Mouse (Mus musculus): ENCODE data around the gene Tpsab1. TPM values are rescaled to one million over a fixed set of nuclear protein-coding genes. Genes with fewer than 3 reads are reported as not detected.
A peak's percentile ranks its signal among the peaks of the same experiment; 100 is the strongest.

The Tpsab1 gene
- not detected in 2 replicates for polyA plus RNA-seq (2016; fragmentation: Nextera tagmentation; extraction: Ambion mirVana)

DNA sequence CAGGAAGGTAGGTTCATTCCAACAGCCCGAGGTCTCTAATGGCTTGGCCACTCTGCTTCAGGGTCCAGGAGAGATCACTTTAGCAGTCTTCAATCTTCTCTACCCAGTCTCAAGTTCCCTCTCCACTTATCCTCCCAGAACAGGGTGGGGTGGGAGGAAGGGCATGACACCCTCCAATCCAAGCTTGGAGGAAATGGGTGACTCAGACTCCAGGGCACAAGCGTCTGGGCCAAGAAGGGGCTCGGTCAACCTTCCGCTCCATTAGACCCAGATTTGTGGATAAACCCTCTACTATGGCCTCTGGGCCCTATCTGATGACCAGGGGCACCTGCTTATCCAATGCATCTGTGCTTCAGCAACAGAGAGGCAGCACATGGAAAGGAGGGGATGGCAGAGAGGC, at the start of gene Tpsab1:
Gene Tpsab1 (minus strand): TSS at position 101 of the 400 bp plus-strand sequence.
- Histone ChIP-seq H3K27ac (no peak within 1 kb of the TSS), H3K4me1 (peaks cover 8% of the 10 kb centered on the region), H3K36me3 (no peaks in the 10 kb centered on the region), H3K4me3 (no peak within 1 kb of the TSS), H3K9me3 (no peaks in the 10 kb centered on the region), H3K27me3 (ENCODE audit: insufficient read depth, poor library complexity, severe bottlenecking) (peaks cover 19% of the 10 kb centered on the region)
- DNase-seq (ENCODE audit: low spot score), result no peak
- WGBS, result 90% methylated on average over 4 of the region's 4 CpGs

DNA sequence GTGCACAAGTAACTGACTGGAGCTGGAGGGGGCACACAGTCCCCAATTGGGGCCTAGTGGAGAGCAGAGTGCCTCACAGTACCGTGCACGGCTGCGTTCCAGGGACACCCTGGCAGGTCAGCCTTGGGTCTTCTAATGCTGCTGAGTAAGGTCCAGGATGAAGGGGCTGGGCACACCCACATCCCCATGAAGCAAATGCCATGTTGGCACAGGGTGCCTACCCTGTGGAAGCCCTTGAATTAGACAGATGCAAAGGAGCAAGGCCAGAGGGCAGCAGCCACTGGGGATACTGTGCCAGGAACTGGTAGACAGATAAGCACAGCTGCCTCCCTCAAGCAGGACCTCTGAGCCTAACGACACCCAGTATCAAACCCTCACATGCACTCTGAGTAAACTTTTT, 49.2 kb upstream of the Tpsab1 start:
- H3K27me3 ChIP-seq (ENCODE audit: insufficient read depth, poor library complexity, severe bottlenecking), result no peaks in the 10 kb centered on the region
- H3K9me3 ChIP-seq, result no peaks in the 10 kb centered on the region
- peak overlapping the region; percentile 11; the same call in 1 of the 2 replicates for H3K27ac ChIP-seq
- H3K36me3 ChIP-seq, result peaks cover 81% of the 10 kb centered on the region
- H3K4me1 ChIP-seq, result peaks cover 17% of the 10 kb centered on the region
- H3K4me3 ChIP-seq, result no peak overlapping the region
- WGBS, result 78% methylated on average over 4 of the region's 4 CpGs
- no peak for DNase-seq (ENCODE audit: low spot score)

DNA sequence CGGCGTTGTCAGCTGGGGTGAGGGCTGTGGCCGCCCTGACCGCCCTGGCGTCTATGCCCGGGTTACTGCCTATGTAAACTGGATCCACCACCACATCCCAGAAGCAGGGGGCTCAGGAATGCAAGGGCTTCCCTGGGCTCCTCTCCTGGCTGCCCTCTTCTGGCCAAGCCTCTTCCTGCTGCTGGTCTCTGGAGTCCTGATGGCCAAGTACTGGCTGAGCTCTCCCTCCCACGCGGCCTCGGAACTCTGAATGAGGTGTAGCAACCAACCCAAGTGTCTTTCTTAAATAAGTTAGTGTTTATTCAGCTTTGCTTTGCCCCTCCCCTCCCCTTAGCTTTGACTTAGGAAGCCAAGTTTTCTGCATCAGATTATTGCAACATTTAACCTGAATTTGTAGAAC, 28.6 kb upstream of the Tpsab1 start:
- Histone ChIP-seq H3K4me3 (no peak overlapping the region), H3K36me3 (peaks cover 50% of the 10 kb centered on the region), H3K27ac (no peak overlapping the region), H3K27me3 (ENCODE audit: insufficient read depth, poor library complexity, severe bottlenecking) (peaks cover 7% of the 10 kb centered on the region; the same call in 1 of the 2 replicates), H3K9me3 (no peaks in the 10 kb centered on the region), H3K4me1 (peaks cover 17% of the 10 kb centered on the region)
- WGBS, result 40% methylated on average over 9 of the region's 9 CpGs
- no peak for DNase-seq (ENCODE audit: low spot score)

DNA sequence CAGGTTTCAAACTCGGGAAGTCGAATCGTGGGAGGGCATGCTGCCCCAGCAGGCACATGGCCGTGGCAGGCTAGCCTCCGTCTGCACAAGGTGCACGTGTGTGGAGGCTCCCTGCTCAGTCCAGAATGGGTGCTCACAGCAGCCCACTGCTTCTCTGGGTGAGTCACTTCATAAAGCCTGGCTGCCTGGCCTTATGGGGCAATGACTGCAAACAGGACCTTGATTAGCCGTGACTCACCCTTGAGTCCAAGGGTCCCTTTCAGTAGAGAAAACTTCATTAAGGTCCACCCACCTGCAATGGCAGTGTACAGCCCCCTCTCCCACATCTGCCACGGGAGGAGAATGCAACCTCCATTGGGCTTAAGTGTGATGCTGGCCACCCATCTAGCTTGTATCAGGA, 27.1 kb upstream of the Tpsab1 start:
- no peak overlapping the region for H3K27ac ChIP-seq
- WGBS, result 70% methylated on average over 8 of the region's 8 CpGs

DNA sequence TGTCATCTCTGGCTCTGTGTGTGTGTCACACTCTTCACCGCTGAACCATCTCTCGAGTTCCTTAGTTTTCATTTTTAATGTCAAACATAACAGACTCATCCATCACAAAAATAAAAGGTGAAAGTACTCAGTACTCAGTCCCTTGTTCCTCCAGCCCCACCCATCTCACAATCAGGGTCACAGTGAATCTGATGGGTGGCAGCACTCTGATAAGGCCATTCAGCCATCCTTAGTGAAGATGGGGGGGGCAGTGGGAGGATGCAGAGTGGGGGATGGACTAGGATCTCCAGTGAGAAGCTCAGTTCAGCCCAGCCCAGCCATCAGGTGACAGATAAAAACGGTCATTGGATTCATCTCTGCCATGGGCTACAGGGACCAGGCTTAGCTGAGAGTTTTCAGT, 23.6 kb upstream of the Tpsab1 start, which contains the start of gene Tpsg1:
Gene Tpsg1 (plus strand): TSS at position 301 of the 400 bp plus-strand sequence.
- DNase-seq (ENCODE audit: low spot score), result no peak
- Histone ChIP-seq H3K4me1 (peaks cover 20% of the 10 kb centered on the region), H3K36me3 (peaks cover 4% of the 10 kb centered on the region; the same call in 1 of the 2 replicates), H3K27me3 (ENCODE audit: insufficient read depth, poor library complexity, severe bottlenecking) (peaks cover 37% of the 10 kb centered on the region), H3K4me3 (no peak within 1 kb of the TSS), H3K9me3 (no peaks in the 10 kb centered on the region), H3K27ac (no peak within 1 kb of the TSS)
- 72% methylated on average over 3 of the region's 3 CpGs for WGBS

More for the DNA sequence above, 27.1 kb upstream of the Tpsab1 start:
- Histone ChIP-seq H3K9me3 (no peaks in the 10 kb centered on the region), H3K4me1 (peaks cover 18% of the 10 kb centered on the region), H3K27me3 (ENCODE audit: insufficient read depth, poor library complexity, severe bottlenecking) (peaks cover 7% of the 10 kb centered on the region; the same call in 1 of the 2 replicates), H3K36me3 (peaks cover 35% of the 10 kb centered on the region), H3K4me3 (no peak overlapping the region)
- DNase-seq (ENCODE audit: low spot score), result no peak

DNA sequence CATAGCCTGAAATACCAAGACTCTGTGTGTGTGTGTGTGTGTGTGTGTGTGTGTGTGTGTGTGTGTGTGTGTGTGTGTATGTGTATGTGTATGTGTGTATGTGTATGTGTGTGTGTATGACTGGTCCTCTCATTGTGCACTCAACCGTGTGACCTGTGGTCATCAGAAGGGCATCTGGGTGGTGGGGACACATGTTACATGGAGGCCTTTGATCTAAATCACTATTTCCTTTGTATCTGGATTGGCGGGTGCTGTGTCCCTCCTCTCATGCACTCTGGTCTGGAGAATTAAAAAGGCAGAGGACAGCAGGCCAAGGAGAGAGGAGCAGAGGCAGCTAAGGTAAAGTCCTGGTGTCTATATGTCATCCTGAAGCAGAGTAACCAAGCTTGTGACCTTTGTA, 20.6 kb upstream of the Tpsab1 start, which contains the start of gene Tpsb2:
Gene Tpsb2 (plus strand): TSS at position 301 of the 400 bp plus-strand sequence.
- WGBS, result 75% methylated on average over 2 of the region's 2 CpGs
- peaks cover 36% of the 10 kb centered on the region for H3K27me3 ChIP-seq (ENCODE audit: insufficient read depth, poor library complexity, severe bottlenecking)
- H3K4me1 ChIP-seq, result peaks cover 11% of the 10 kb centered on the region; the same call in 1 of the 2 replicates
- no peak within 1 kb of the TSS for H3K4me3 ChIP-seq
- no peak for DNase-seq (ENCODE audit: low spot score)
- no peaks in the 10 kb centered on the region for H3K36me3 ChIP-seq
- H3K9me3 ChIP-seq, result no peaks in the 10 kb centered on the region
- H3K27ac ChIP-seq, result no peak within 1 kb of the TSS

DNA sequence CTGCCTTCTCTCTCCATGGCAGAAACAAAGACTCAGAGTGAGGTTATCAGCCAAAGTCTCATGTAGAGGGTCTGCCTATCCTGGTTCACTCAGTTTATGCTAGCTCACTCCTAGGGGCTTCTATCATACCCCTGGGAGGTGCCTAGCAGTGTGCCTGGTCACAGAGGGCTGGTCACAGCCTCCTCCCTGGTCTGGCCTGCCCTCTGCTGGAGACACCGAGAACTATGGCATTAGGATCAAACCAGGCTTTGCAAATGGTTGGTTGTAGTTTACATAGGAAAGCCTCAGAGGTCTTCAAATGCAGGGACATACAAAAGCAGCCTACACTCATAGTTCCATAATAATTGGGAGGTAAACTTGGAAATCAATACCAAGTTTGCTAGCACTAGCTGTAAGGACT, 18.4 kb upstream of the Tpsab1 start:
- Histone ChIP-seq H3K36me3 (no peaks in the 10 kb centered on the region), H3K4me1 (peaks cover 7% of the 10 kb centered on the region; the same call in 1 of the 2 replicates), H3K9me3 (no peaks in the 10 kb centered on the region), H3K27ac (no peak overlapping the region), H3K4me3 (no peak overlapping the region), H3K27me3 (ENCODE audit: insufficient read depth, poor library complexity, severe bottlenecking) (peaks cover 33% of the 10 kb centered on the region)
- 0% methylated on average over 1 of the region's 1 CpGs for WGBS
- no peak for DNase-seq (ENCODE audit: low spot score)

DNA sequence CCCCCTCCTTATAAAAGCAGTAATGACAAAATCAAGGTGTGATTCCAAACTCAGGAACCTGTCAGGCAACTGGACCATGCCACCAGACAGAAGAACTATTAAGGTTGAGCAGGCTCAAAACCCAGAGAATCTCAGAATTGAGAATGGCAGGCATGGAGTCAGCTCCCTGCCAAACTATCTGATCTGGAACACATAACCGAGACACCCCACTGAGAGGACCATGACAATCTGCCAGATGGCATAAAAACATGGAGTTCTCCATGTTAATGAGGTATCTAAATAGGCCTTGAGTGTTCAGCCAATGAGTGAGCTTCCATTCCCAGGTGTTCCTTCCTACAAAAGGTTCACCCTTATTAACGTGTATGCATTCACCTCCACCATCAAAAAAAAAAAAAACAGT, 15.9 kb upstream of the Tpsab1 start:
- Histone ChIP-seq H3K36me3 (no peaks in the 10 kb centered on the region), H3K4me3 (no peak overlapping the region), H3K27me3 (ENCODE audit: insufficient read depth, poor library complexity, severe bottlenecking) (peaks cover 23% of the 10 kb centered on the region), H3K27ac (no peak overlapping the region), H3K9me3 (no peaks in the 10 kb centered on the region), H3K4me1 (no peaks in the 10 kb centered on the region)
- 67% methylated on average over 2 of the region's 2 CpGs for WGBS
- no peak for DNase-seq (ENCODE audit: low spot score)

DNA sequence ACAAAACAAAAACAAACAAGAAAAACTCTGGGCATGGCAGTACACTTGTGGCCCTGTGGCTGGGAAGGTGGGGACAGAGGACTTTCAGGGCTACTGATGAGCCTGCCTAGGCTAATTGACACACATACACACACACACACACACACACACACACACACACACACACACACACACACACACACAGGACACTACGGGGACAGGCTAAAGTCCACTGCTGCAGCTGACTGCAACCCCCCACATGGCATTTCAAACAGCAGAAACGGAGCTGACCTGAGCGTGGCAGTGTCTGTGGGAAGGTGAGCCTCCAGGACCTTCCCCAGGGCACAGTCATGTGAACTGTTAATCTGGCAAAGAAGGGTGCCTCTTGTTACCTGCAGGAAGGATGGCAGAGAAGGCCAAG, 3.9 kb downstream of the Tpsab1 start:
- no peak overlapping the region for H3K27ac ChIP-seq

DNA sequence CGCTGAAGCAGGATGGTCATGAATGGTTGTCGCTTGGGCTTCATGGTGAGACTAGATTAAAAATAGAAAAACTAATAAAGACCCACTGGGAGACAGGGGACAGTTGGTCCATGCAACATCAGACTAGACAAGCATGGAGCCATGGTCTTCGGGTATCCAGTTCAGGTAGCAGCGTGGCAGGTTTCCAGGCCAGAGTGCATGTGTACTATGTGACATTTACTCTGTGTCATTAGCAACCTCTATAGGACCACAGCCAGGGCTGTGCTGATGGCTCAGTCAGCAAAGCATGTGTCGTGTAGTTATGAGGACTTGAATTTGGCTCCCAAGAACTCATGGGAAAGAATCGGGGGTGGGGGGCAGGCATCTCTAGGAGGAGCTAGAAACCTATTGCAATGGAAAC, 5.4 kb downstream of the Tpsab1 start:
- H3K27me3 ChIP-seq (ENCODE audit: insufficient read depth, poor library complexity, severe bottlenecking), result peaks cover 12% of the 10 kb centered on the region; the same call in 1 of the 2 replicates
- no peak overlapping the region for H3K4me3 ChIP-seq
- no peaks in the 10 kb centered on the region for H3K36me3 ChIP-seq
- DNase-seq (ENCODE audit: low spot score), result no peak
- peaks cover 8% of the 10 kb centered on the region for H3K4me1 ChIP-seq
- no peak overlapping the region for H3K27ac ChIP-seq
- H3K9me3 ChIP-seq, result no peaks in the 10 kb centered on the region
- 86% methylated on average over 6 of the region's 6 CpGs for WGBS

More for the DNA sequence above, 3.9 kb downstream of the Tpsab1 start:
- no peaks in the 10 kb centered on the region for H3K36me3 ChIP-seq
- no peak for DNase-seq (ENCODE audit: low spot score)
- H3K9me3 ChIP-seq, result no peaks in the 10 kb centered on the region
- no peak overlapping the region for H3K4me3 ChIP-seq
- H3K4me1 ChIP-seq, result peaks cover 8% of the 10 kb centered on the region
- H3K27me3 ChIP-seq (ENCODE audit: insufficient read depth, poor library complexity, severe bottlenecking), result peaks cover 14% of the 10 kb centered on the region
- WGBS, result 45% methylated on average over 3 of the region's 3 CpGs

DNA sequence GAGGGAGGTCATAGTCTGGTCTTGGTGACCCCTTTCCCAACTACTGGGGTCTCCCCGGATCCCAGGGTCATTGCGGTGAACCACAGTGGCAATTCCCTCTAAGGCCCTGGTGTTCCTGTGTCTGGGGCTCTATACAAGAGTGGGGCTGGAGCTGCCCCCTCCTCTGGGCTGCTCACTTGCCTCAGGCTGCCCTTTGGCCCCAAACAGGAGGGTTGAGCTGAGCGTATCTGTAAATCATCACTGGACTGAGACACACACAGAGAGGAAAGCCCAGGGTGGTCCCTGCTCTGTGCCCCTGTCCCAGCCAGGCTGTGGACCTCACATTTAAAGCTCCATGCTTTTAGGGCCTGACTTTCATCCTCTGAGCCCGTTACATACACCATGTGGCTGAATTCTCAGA, 7.1 kb downstream of the Tpsab1 start:
- no peak for DNase-seq (ENCODE audit: low spot score)
- Histone ChIP-seq H3K9me3 (no peaks in the 10 kb centered on the region), H3K27ac (no peak overlapping the region), H3K36me3 (no peaks in the 10 kb centered on the region), H3K4me3 (no peak overlapping the region), H3K4me1 (peaks cover 8% of the 10 kb centered on the region), H3K27me3 (ENCODE audit: insufficient read depth, poor library complexity, severe bottlenecking) (peaks cover 17% of the 10 kb centered on the region)
- 85% methylated on average over 4 of the region's 4 CpGs for WGBS

DNA sequence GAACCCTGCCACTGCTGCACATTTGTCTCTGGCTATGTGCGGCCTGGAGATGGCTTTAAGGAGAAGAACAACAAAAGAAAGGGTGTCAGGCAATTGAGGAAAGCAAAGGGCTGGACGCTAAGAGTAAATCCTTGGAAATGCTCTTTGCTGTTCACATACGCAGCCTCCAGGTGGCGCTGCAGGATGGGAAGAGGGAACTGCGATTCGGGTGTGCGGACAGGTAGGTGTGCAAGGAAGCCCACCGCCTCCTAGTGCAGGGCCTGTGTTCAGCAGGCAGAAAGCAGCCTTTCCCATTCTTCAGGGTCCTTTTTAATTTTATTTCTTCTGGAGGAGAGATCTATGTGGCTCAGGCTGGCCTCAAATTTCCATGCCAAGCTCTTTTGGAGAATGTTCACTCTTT, 11.4 kb downstream of the Tpsab1 start:
- H3K27me3 ChIP-seq (ENCODE audit: insufficient read depth, poor library complexity, severe bottlenecking), result peaks cover 43% of the 10 kb centered on the region
- 3% methylated on average over 8 of the region's 8 CpGs for WGBS
- no peak overlapping the region for H3K27ac ChIP-seq
- no peaks in the 10 kb centered on the region for H3K36me3 ChIP-seq
- DNase-seq (ENCODE audit: low spot score), result peak; percentile 83
- no peaks in the 10 kb centered on the region for H3K4me1 ChIP-seq
- no peak overlapping the region for H3K4me3 ChIP-seq
- no peaks in the 10 kb centered on the region for H3K9me3 ChIP-seq

DNA sequence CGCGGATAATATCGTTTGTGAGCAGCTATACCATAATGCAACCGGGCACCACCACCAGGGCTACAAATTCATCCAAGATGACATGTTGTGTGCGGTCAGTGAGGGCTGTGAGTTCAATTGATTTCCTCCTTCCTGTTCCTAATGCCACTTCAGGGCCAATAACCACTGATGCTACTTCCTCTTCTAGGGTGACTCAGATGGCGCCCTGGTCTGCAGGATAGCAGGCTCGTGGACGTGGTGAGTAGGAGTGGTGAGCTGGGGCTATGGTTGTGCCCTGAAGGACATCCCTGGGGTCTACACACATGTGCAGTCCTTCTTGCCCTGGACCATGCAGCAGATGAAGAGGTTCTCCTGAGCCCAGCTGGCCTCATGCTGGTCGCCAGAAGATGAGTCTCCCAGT, 13.0 kb downstream of the Tpsab1 start:
- H3K4me1 ChIP-seq, result no peaks in the 10 kb centered on the region
- no peak overlapping the region for H3K4me3 ChIP-seq
- peaks cover 46% of the 10 kb centered on the region for H3K27me3 ChIP-seq (ENCODE audit: insufficient read depth, poor library complexity, severe bottlenecking)
- no peaks in the 10 kb centered on the region for H3K9me3 ChIP-seq
- no peak overlapping the region for H3K27ac ChIP-seq
- no peak for DNase-seq (ENCODE audit: low spot score)
- WGBS, result 59% methylated on average over 9 of the region's 9 CpGs
- no peaks in the 10 kb centered on the region for H3K36me3 ChIP-seq

DNA sequence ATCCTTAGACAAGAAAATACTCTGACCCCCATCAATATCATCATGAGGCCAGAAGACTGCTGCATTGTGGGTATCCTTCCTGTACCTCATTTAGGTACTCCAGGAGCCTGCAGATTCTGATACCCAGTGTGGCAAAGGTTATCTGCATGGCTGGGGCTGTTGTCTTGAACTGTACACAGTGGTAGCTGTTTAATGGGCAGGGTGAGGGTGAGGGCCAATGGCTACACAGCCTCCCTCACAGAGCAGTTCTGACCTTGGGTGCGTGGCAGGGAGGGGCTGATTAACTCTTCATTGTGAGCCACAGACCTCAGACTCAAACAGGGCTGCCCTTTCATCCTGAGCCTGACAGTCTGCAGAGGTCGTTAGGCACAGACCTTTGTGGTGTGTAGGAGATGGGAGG, 22.4 kb downstream of the Tpsab1 start:
- Histone ChIP-seq H3K4me1 (no peaks in the 10 kb centered on the region; the same call in 1 of the 2 replicates), H3K27me3 (ENCODE audit: insufficient read depth, poor library complexity, severe bottlenecking) (peaks cover 37% of the 10 kb centered on the region), H3K4me3 (no peak overlapping the region), H3K36me3 (no peaks in the 10 kb centered on the region), H3K27ac (no peak overlapping the region), H3K9me3 (no peaks in the 10 kb centered on the region)
- no peak for DNase-seq (ENCODE audit: low spot score)
- WGBS, result 31% methylated on average over 2 of the region's 2 CpGs

All from heart, embryonic 10.5 days (tissue).